Mouse (Mus musculus) hindbrain, embryonic 11.5 days (tissue): ENCODE data around the gene Mrpl54. TPM values are rescaled to one million over a fixed set of nuclear protein-coding genes. Genes with fewer than 3 reads are reported as not detected.

ENCODE experiments used
- ATAC-seq: fragments of 200-750 bp; cut with Nextera tagmentation; 2 replicates; pipeline ENCODE4 v1.8.0; 2017; ENCODE audit warnings: mild to moderate bottlenecking, moderate TSS enrichment, moderate library complexity; ENCODE audit not compliant: low FRiP score
- DNase-seq: peaks from one replicate; pipeline ENCODE4 v3.0.0-alpha.2; 2015; ENCODE audit warnings: low spot score
- H3K27ac ChIP-seq: fragments of 300-500 bp; sonication (generic); 2 replicates; pipeline ENCODE4 v1.5.1; 2014; ENCODE audit warnings: mild to moderate bottlenecking, low read depth, low read length
- H3K27me3 ChIP-seq: fragments of 300-500 bp; sonication (generic); 2 replicates; pipeline ENCODE4 v1.6.1; 2014; ENCODE audit warnings: mild to moderate bottlenecking, low read length, moderate library complexity, mixed read lengths; ENCODE audit not compliant: control insufficient read depth, insufficient read depth
- H3K36me3 ChIP-seq: fragments of 300-500 bp; sonication (generic); 2 replicates; pipeline ENCODE4 v1.6.1; 2014; ENCODE audit warnings: mild to moderate bottlenecking, low read length, moderate library complexity, mixed read lengths; ENCODE audit not compliant: control insufficient read depth, insufficient read depth
- H3K4me1 ChIP-seq: fragments of 300-500 bp; sonication (generic); replicated peaks from 2 replicates; pipeline ENCODE4 v1.6.1; 2014; ENCODE audit warnings: low read length, mixed read lengths; ENCODE audit not compliant: control insufficient read depth, insufficient read depth
- H3K4me2 ChIP-seq: fragments of 300-500 bp; sonication (generic); replicated peaks from 2 replicates; pipeline ENCODE4 v1.6.1; 2014; ENCODE audit warnings: mild to moderate bottlenecking, low read depth, low read length
- H3K4me3 ChIP-seq: fragments of 300-500 bp; sonication (generic); 2 replicates; pipeline ENCODE4 v1.5.1; 2014; ENCODE audit warnings: low read depth, low read length
- H3K9ac ChIP-seq: fragments of 300-500 bp; sonication (generic); 2 replicates; pipeline ENCODE4 v1.6.1; 2014; ENCODE audit warnings: low read depth, low read length
- H3K9me3 ChIP-seq: fragments of 300-500 bp; sonication (generic); 2 replicates; pipeline ENCODE4 v1.6.1; 2016; ENCODE audit warnings: low read length; ENCODE audit not compliant: control insufficient read depth
- WGBS: fragments of 180-500 bp; shearing (Covaris S2); extraction: QIAGEN DNeasy Blood & Tissue Kit; methylation state at CpG from one replicate; pipeline ENCODE4 v1.1.7; 2014; 5-methylcytosine and 5-hydroxymethylcytosine counted together
- polyA plus RNA-seq: library from polyadenylated mRNA; unstranded; fragments of >200 nt; fragmentation: Nextera tagmentation; extraction: Ambion mirVana; gene quantifications from 2 replicates; pipeline ENCODE4 v1.2.1, GENCODE M21; 2014

Gene Mrpl54
- polyA plus RNA-seq, 1 experiment from 2014 or later: 182 TPM

- no peak overlapping the region for H3K4me3 ChIP-seq
- 51% methylated on average over 6 of the region's 6 CpGs for WGBS
- no peak overlapping the region for H3K4me2 ChIP-seq
- no peak overlapping the region for H3K9ac ChIP-seq
- H3K36me3 ChIP-seq: no peaks in the 10 kb centered on the region
- no peaks in the 10 kb centered on the region for H3K9me3 ChIP-seq
- peaks cover 25% of the 10 kb centered on the region for H3K27me3 ChIP-seq
- ATAC-seq (no peak), DNase-seq (no peak)
- H3K27ac ChIP-seq: no peak overlapping the region
- peaks cover 3% of the 10 kb centered on the region; the same call in 1 of the 2 replicates for H3K4me1 ChIP-seq
Observed at GRCm38 (mm10) chr10:81284189-81284588, 17.5 kb upstream of the Mrpl54 start.

GRCm38 (mm10) chr10:81279496-81279895 is 12.8 kb upstream of the Mrpl54 start:
- no peak overlapping the region for H3K9ac ChIP-seq
- H3K4me1 ChIP-seq: no peaks in the 10 kb centered on the region; the same call in 1 of the 2 replicates
- WGBS: 44% methylated on average over 10 of the region's 10 CpGs
- ATAC-seq: no peak
- H3K4me2 ChIP-seq: no peak overlapping the region
- no peaks in the 10 kb centered on the region for H3K9me3 ChIP-seq
- no peak overlapping the region for H3K4me3 ChIP-seq
- H3K27me3 ChIP-seq: peaks cover 14% of the 10 kb centered on the region
- peak; percentile 28 for DNase-seq
- H3K36me3 ChIP-seq: no peaks in the 10 kb centered on the region
- H3K27ac ChIP-seq: no peak overlapping the region

DNA sequence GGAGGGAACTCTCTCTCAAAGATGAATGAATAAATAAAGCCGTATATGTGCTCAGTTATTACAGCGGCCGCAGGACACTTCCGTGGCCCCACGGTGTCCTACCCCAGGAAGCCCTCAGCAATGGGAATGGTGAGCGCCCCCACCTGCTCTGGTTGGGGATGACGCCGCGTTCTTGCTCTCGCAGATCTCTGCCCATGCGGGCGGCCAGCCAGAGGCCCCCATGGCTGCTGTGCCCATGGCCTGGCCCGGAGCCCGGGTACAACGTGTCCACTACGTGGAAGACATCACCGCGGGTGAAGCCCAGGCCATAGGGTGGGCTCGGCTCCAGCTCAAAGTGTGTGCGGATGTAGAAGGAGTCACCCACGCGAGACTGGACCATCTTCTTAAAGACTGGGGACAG is 10.9 kb upstream of the Mrpl54 start:
- ATAC-seq: no peak
- H3K4me3 ChIP-seq: no peak overlapping the region
- no peak overlapping the region for H3K27ac ChIP-seq
- no peak overlapping the region for H3K9ac ChIP-seq
- H3K4me2 ChIP-seq: no peak overlapping the region
- H3K36me3 ChIP-seq: no peaks in the 10 kb centered on the region
- H3K27me3 ChIP-seq: no peaks in the 10 kb centered on the region
- WGBS: 75% methylated on average over 22 of the region's 22 CpGs
- H3K4me1 ChIP-seq: no peaks in the 10 kb centered on the region; the same call in 1 of the 2 replicates
- no peaks in the 10 kb centered on the region for H3K9me3 ChIP-seq
- DNase-seq: no peak

DNA sequence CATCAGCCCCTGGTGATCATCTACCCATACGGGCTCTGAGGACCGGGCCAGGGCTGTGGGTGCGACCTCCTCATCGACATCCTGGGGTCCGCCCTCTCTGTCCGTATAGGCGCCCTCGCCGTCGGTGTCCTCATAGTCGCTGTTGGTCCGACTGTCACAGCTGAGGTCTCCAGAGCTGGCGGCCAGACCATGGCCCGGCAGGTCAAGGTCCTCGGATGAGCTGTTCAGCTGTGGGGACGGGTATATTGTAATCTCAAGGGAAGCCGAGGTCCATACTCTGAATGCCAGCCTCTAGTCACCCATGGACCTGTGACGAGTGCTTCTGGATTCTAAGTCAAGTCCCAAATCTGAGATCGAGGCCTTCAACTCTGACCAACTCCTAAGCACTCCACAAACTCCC is 7.1 kb upstream of the Mrpl54 start:
- Histone ChIP-seq H3K27me3 (no peaks in the 10 kb centered on the region), H3K4me3 (no peak overlapping the region), H3K9ac (no peak overlapping the region), H3K9me3 (no peaks in the 10 kb centered on the region), H3K27ac (no peak overlapping the region), H3K4me1 (peaks cover 2% of the 10 kb centered on the region; the same call in 1 of the 2 replicates), H3K36me3 (peaks cover 2% of the 10 kb centered on the region; the same call in 1 of the 2 replicates), H3K4me2 (no peak overlapping the region)
- WGBS: 93% methylated on average over 19 of the region's 19 CpGs
- DNase-seq (no peak), ATAC-seq (no peak)

GRCm38 (mm10) chr10:81272356-81272755 is 5.6 kb upstream of the Mrpl54 start:
- peaks cover 2% of the 10 kb centered on the region; the same call in 1 of the 2 replicates for H3K36me3 ChIP-seq
- peaks cover 7% of the 10 kb centered on the region; the same call in 1 of the 2 replicates for H3K4me1 ChIP-seq
- ATAC-seq: no peak
- no peak overlapping the region for H3K27ac ChIP-seq
- no peak for DNase-seq
- no peak overlapping the region for H3K9ac ChIP-seq
- no peaks in the 10 kb centered on the region for H3K27me3 ChIP-seq
- WGBS: 92% methylated on average over 21 of the region's 21 CpGs
- no peak overlapping the region for H3K4me2 ChIP-seq
- no peak overlapping the region for H3K4me3 ChIP-seq
- no peaks in the 10 kb centered on the region for H3K9me3 ChIP-seq

GRCm38 (mm10) chr10:81268643-81269412 is 2.1 kb upstream of the Mrpl54 start:
- ATAC-seq (no peak), DNase-seq (no peak)
- Histone ChIP-seq H3K27ac (no peak overlapping the region), H3K36me3 (peaks cover 6% of the 10 kb centered on the region; the same call in 1 of the 2 replicates), H3K9ac (peak overlapping the region; percentile 87), H3K27me3 (no peaks in the 10 kb centered on the region), H3K9me3 (no peaks in the 10 kb centered on the region), H3K4me3 (peak overlapping the region; percentile 67), H3K4me1 (peaks cover 7% of the 10 kb centered on the region), H3K4me2 (peak overlapping the region; percentile 81)
- 83% methylated on average over 16 of the region's 16 CpGs for WGBS

GRCm38 (mm10) chr10:81268056-81268455 is 1.3 kb upstream of the Mrpl54 start:
- H3K36me3 ChIP-seq: peaks cover 6% of the 10 kb centered on the region; the same call in 1 of the 2 replicates
- H3K27me3 ChIP-seq: no peaks in the 10 kb centered on the region
- peaks cover 7% of the 10 kb centered on the region for H3K4me1 ChIP-seq
- no peak overlapping the region for H3K27ac ChIP-seq
- peak; percentile 89 for DNase-seq
- peak overlapping the region; percentile 87 for H3K9ac ChIP-seq
- H3K4me3 ChIP-seq: peak overlapping the region; percentile 67
- H3K4me2 ChIP-seq: peak overlapping the region; percentile 81
- 6% methylated on average over 23 of the region's 23 CpGs for WGBS
- H3K9me3 ChIP-seq: no peaks in the 10 kb centered on the region
- peak; percentile 28; the same call in 1 of the 2 replicates for ATAC-seq

DNA sequence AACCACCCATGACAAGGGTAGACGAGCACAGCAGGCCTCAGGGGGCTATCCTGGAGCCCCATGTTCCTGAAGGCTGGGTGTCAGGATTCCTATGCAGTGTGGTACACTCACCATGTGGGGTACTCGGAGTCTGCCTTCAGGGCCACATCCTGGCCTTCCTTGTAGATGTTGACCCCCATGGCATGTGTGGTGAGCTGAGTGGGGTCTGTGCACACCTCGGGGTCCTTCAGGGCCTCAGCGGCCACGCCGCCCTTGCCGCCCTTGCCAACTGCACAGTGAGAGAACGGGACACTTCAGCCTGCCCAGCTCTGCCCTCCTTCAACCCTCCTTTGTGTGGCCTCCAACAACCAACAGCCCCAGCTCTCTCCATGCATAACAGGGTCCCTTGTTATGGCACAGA is 1.2 kb downstream of the Mrpl54 start:
- Histone ChIP-seq H3K27me3 (no peaks in the 10 kb centered on the region), H3K9ac (peak overlapping the region; percentile 24; the same call in 1 of the 2 replicates), H3K27ac (no peak overlapping the region), H3K4me1 (peaks cover 7% of the 10 kb centered on the region), H3K4me3 (no peak overlapping the region), H3K4me2 (peak overlapping the region; percentile 57), H3K9me3 (no peaks in the 10 kb centered on the region), H3K36me3 (0 out of 2 replicates have a peak, but pooled peaks cover 4% of the 10 kb centered on the region)
- 96% methylated on average over 8 of the region's 8 CpGs for WGBS
- no peak for DNase-seq
- ATAC-seq: no peak

- ATAC-seq (no peak), DNase-seq (no peak)
- no peaks in the 10 kb centered on the region for H3K9me3 ChIP-seq
- H3K4me1 ChIP-seq: no peaks in the 10 kb centered on the region; the same call in none of the 2 replicates
- H3K27me3 ChIP-seq: peaks cover 31% of the 10 kb centered on the region
- H3K36me3 ChIP-seq: 0 out of 2 replicates have a peak, but pooled peaks cover 4% of the 10 kb centered on the region
- no peak overlapping the region for H3K9ac ChIP-seq
- no peak overlapping the region for H3K27ac ChIP-seq
- H3K4me3 ChIP-seq: no peak overlapping the region
- H3K4me2 ChIP-seq: no peak overlapping the region
- 96% methylated on average over 4 of the region's 4 CpGs for WGBS
Observed at GRCm38 (mm10) chr10:81261025-81261424, 5.7 kb downstream of the Mrpl54 start.
